In the genomic region with DNA sequence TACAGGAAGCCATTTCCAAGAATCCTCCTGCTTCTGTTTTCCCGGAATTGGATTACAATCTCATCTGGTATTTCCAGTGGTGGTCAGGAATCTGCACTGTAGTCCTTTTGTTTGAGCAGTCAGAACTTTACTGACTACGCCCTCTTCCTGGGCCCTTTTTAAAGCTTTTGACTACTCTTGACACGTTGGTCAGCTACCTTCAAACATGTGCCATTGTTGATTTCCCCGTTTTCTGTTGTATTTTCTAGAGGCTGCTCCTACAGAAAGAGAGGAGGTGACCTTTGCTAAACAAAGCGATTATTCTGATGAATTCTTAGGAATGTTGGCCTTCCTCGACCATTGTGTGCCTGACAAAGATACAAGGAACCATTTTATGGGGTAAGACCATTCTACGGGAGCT, we compare ENCODE assay signal across 32 mouse cellular contexts.
"Had no signal": no experiment of that assay in that cellular context is flagged by ENCODE, and none has a peak within 500 bp of the region (broad histone marks: within the 10 kb centered on the region; RNA-seq: fewer than 3 reads in every experiment).

No protein-coding gene starts in this region.

- H3K9ac ChIP-seq: limb, embryonic 12.5 days; limb, embryonic 13.5 days; limb, embryonic 15.5 days; liver, embryonic 12.5 days; liver, embryonic 13.5 days; liver, embryonic 14.5 days; liver, embryonic 15.5 days; liver, postnatal 0 days; lung, embryonic 14.5 days; lung, embryonic 15.5 days; midbrain, embryonic 12.5 days; midbrain, embryonic 13.5 days; midbrain, embryonic 15.5 days; neural tube, embryonic 12.5 days had no signal

- ATAC-seq: liver, embryonic 12.5 days; liver, postnatal 0 days; lung, postnatal 0 days; midbrain, embryonic 13.5 days; midbrain, embryonic 15.5 days; midbrain, embryonic 16.5 days had no signal

- H3K4me1 ChIP-seq: limb, embryonic 10.5 days; limb, embryonic 12.5 days; limb, embryonic 13.5 days; limb, embryonic 15.5 days; liver, embryonic 12.5 days; liver, embryonic 13.5 days; liver, embryonic 15.5 days; lung, embryonic 15.5 days; megakaryocyte, embryonic 14.5 days; midbrain, embryonic 10.5 days; midbrain, embryonic 12.5 days; midbrain, embryonic 13.5 days; midbrain, embryonic 15.5 days; neural tube, embryonic 12.5 days had no signal

- H3K4me2 ChIP-seq: limb, embryonic 12.5 days; limb, embryonic 13.5 days; limb, embryonic 15.5 days; liver, embryonic 11.5 days; liver, embryonic 12.5 days; liver, embryonic 13.5 days; liver, embryonic 15.5 days; lung, embryonic 14.5 days; lung, embryonic 15.5 days; midbrain, embryonic 11.5 days; midbrain, embryonic 12.5 days; midbrain, embryonic 13.5 days; midbrain, embryonic 15.5 days; neural tube, embryonic 12.5 days had no signal

- H3K27me3 ChIP-seq: limb, embryonic 12.5 days; limb, embryonic 13.5 days; limb, embryonic 15.5 days; liver, embryonic 12.5 days; liver, embryonic 13.5 days; liver, embryonic 15.5 days; lung, embryonic 15.5 days; megakaryocyte, embryonic 14.5 days; midbrain, embryonic 12.5 days; midbrain, embryonic 13.5 days; midbrain, embryonic 15.5 days; neural tube, embryonic 12.5 days had no signal

- H3K4me3 ChIP-seq: limb, embryonic 10.5 days; limb, embryonic 12.5 days; limb, embryonic 13.5 days; limb, embryonic 15.5 days; liver, embryonic 12.5 days; liver, embryonic 13.5 days; liver, embryonic 15.5 days; lung, embryonic 15.5 days; megakaryocyte, embryonic 14.5 days; midbrain, embryonic 10.5 days; midbrain, embryonic 12.5 days; midbrain, embryonic 13.5 days; midbrain, embryonic 15.5 days; myocyte; neural tube, embryonic 12.5 days had no signal

- H3K27ac ChIP-seq: limb, embryonic 10.5 days; limb, embryonic 12.5 days; limb, embryonic 13.5 days; limb, embryonic 15.5 days; liver, embryonic 12.5 days; liver, embryonic 13.5 days; liver, embryonic 14.5 days; liver, embryonic 15.5 days; lung, embryonic 15.5 days; macrophage; midbrain, embryonic 10.5 days; midbrain, embryonic 12.5 days; midbrain, embryonic 13.5 days; midbrain, embryonic 15.5 days; neural tube, embryonic 12.5 days had no signal

- H3K9me3 ChIP-seq: limb, embryonic 10.5 days; limb, embryonic 12.5 days; limb, embryonic 13.5 days; limb, embryonic 15.5 days; liver, embryonic 12.5 days; liver, embryonic 13.5 days; liver, embryonic 15.5 days; lung, embryonic 15.5 days; megakaryocyte, embryonic 14.5 days; midbrain, embryonic 10.5 days; midbrain, embryonic 12.5 days; midbrain, embryonic 13.5 days; midbrain, embryonic 15.5 days; neural tube, embryonic 12.5 days had no signal

- DNase-seq: left cerebral cortex, postnatal 4 days; liver; liver, embryonic 13.5 days; liver, postnatal 0 days; lung, adult 18-20 months; lung, adult 2 months; lung, embryonic 14.5 days; lung, postnatal 10 days; lung, postnatal 14 days; lung, postnatal 36 days; lung, postnatal 4 days; midbrain, embryonic 14.5 days had no signal

- H3K36me3 ChIP-seq: limb, embryonic 10.5 days; limb, embryonic 12.5 days; limb, embryonic 13.5 days; limb, embryonic 15.5 days; liver, embryonic 12.5 days; liver, embryonic 13.5 days; liver, embryonic 15.5 days; lung, embryonic 15.5 days; midbrain, embryonic 10.5 days; midbrain, embryonic 12.5 days; midbrain, embryonic 13.5 days; midbrain, embryonic 15.5 days; neural tube, embryonic 12.5 days had no signal
